Mouse (Mus musculus): ENCODE results near the gene Sord.

Sord gene

GRCm38 (mm10) chr2:122234611-122235288, at the start of gene Sord:
Gene Sord (plus strand): TSS chr2:122234749.
- peak; percentile 91 for DNase-seq

GRCm38 (mm10) chr2:122185086-122185485, 49.5 kb upstream of the Sord start:
- no peak for DNase-seq

- DNase-seq, result no peak
Observed at GRCm38 (mm10) chr2:122186106-122186505, 48.4 kb upstream of the Sord start, which contains the start of the genes Patl2 and Terb2. Gene Patl2 (minus strand): TSS chr2:122186189. Gene Terb2 (plus strand): TSS chr2:122186272.

GRCm38 (mm10) chr2:122186751-122187150, 47.8 kb upstream of the Sord start:
- no peak for DNase-seq

- DNase-seq, result no peak
Observed at GRCm38 (mm10) chr2:122191849-122192248, 42.7 kb upstream of the Sord start.

GRCm38 (mm10) chr2:122194509-122194929, 40.0 kb upstream of the Sord start:
- DNase-seq, result no peak

GRCm38 (mm10) chr2:122201501-122201900, 33.0 kb upstream of the Sord start:
- DNase-seq, result no peak

GRCm38 (mm10) chr2:122206440-122207107, 28.0 kb upstream of the Sord start:
- DNase-seq, result no peak

- DNase-seq, result no peak
Observed at GRCm38 (mm10) chr2:122210534-122211228, 23.9 kb upstream of the Sord start.

GRCm38 (mm10) chr2:122217075-122217474, 17.5 kb upstream of the Sord start:
- peak; percentile 21 for DNase-seq

GRCm38 (mm10) chr2:122218234-122218633, 16.3 kb upstream of the Sord start:
- DNase-seq, result no peak

- DNase-seq, result no peak
Observed at GRCm38 (mm10) chr2:122221378-122221777, 13.2 kb upstream of the Sord start.

GRCm38 (mm10) chr2:122221798-122222197, 12.8 kb upstream of the Sord start:
- DNase-seq, result peak; percentile 46

GRCm38 (mm10) chr2:122222272-122222671, 12.3 kb upstream of the Sord start:
- DNase-seq, result no peak

GRCm38 (mm10) chr2:122223654-122224053, 10.9 kb upstream of the Sord start:
- no peak for DNase-seq

- DNase-seq, result peak; percentile 32
Observed at GRCm38 (mm10) chr2:122230395-122230794, 4.2 kb upstream of the Sord start.

- no peak for DNase-seq
Observed at GRCm38 (mm10) chr2:122231616-122232015, 2.9 kb upstream of the Sord start.

GRCm38 (mm10) chr2:122233341-122233740, 1.2 kb upstream of the Sord start:
- no peak for DNase-seq

GRCm38 (mm10) chr2:122233759-122234557, 591 bp upstream of the Sord start:
- DNase-seq, result peak; percentile 43

- peak; percentile 30 for DNase-seq
Observed at GRCm38 (mm10) chr2:122235425-122235824, 876 bp downstream of the Sord start.

GRCm38 (mm10) chr2:122236321-122236720, 1.8 kb downstream of the Sord start:
- no peak for DNase-seq

- no peak for DNase-seq
Observed at GRCm38 (mm10) chr2:122237891-122238470, 3.4 kb downstream of the Sord start.

Measured in liver (tissue).